Mouse (Mus musculus) E14TG2a.4 (cell line): Measurements from ENCODE around the gene Gm1043.

Source experiments
- CTCF ChIP-seq: conservative IDR thresholded peaks from 2 replicates; pipeline ENCODE4 v1.5.1; 2014; ENCODE audit warnings: low read length
- POU5F1 ChIP-seq: IDR thresholded peaks from 2 replicates; pipeline ENCODE4 v1.6.1; 2014; ENCODE audit warnings: low read length, borderline replicate concordance

GRCm38 (mm10) chr5:37242360-37243168 lies 157.4 kb downstream of the Gm1043 start:
- TF ChIP-seq CTCF (no peak), POU5F1 (no peak)
